Mouse (Mus musculus): ENCODE results near the gene Nktr. TPM values are rescaled to one million over a fixed set of nuclear protein-coding genes. Genes with fewer than 3 reads are reported as not detected.

The Nktr gene
- total and polyA plus RNA-seq, 3 experiments: 32.4 to 70.7 (median 34.3) TPM

GRCm38 (mm10) chr9:121744051-121744450 is 25.1 kb downstream of the Nktr start:
- Histone ChIP-seq H3K27ac (ENCODE audit: control insufficient read depth, low read depth, low read length) (no peak overlapping the region), H3K27me3 (ENCODE audit: control insufficient read depth in 1 of 2, insufficient read depth in 2 of 2, low read length in 2 of 2) (no peaks in the 10 kb centered on the region), H3K9ac (ENCODE audit: control insufficient read depth, low read depth, low read length, poor library complexity, severe bottlenecking) (no peak overlapping the region), H3K9me3 (replicated peaks; ENCODE audit: insufficient read depth, low read length) (no peaks in the 10 kb centered on the region), H3K36me3 (ENCODE audit: control insufficient read depth in 1 of 2, insufficient read depth in 2 of 2, low read length in 2 of 2) (peaks cover 0 to 36% of the 10 kb centered on the region in 2 experiments; a peak in 2 of 4 replicates), H3K4me3 (ENCODE audit: control insufficient read depth in 1 of 2, insufficient read depth in 1 of 2, low read depth in 2 of 2, low read length in 2 of 2) (no peak overlapping the region), H3K4me1 (ENCODE audit: control insufficient read depth in 1 of 2, insufficient read depth in 2 of 2, low read length in 2 of 2) (no peaks in the 10 kb centered on the region), H3K79me2 (ENCODE audit: control insufficient read depth, insufficient read depth, low read length, poor library complexity) (no peaks in the 10 kb centered on the region)
- TF ChIP-seq E2F4 (IDR thresholded peaks at IDR 0.05; ENCODE audit: borderline replicate concordance, low read depth, low read length): no peak
- no peak for TF ChIP-seq ZNF384 (IDR thresholded peaks at IDR 0.05; ENCODE audit: low read depth, low read length)
- no peak for TF ChIP-seq UBTF (IDR thresholded peaks at IDR 0.05; ENCODE audit: borderline replicate concordance, insufficient read depth, low read depth, low read length)
- TF ChIP-seq POLR2AphosphoS5 (IDR thresholded peaks at IDR 0.05; ENCODE audit: borderline replicate concordance, low read depth, low read length): no peak
- TF ChIP-seq MYB (IDR thresholded peaks at IDR 0.05; ENCODE audit: low read depth, low read length): no peak
- TF ChIP-seq SIN3A (IDR thresholded peaks at IDR 0.05; ENCODE audit: low read length): no peak
- TF ChIP-seq RAD21 (IDR thresholded peaks at IDR 0.05; ENCODE audit: low read depth, low read length): no peak
- no peak for TF ChIP-seq ELF1 (IDR thresholded peaks at IDR 0.05; ENCODE audit: low read depth, low read length)
- TF ChIP-seq ZMIZ1 (IDR thresholded peaks at IDR 0.05; ENCODE audit: low read depth, low read length): no peak
- TF ChIP-seq GABPA (IDR thresholded peaks at IDR 0.05; ENCODE audit: low read depth, low read length): no peak
- TF ChIP-seq POLR2AphosphoS2 (IDR thresholded peaks at IDR 0.05; ENCODE audit: low read length): no peak
- TF ChIP-seq MAFK (IDR thresholded peaks at IDR 0.05; ENCODE audit: borderline replicate concordance, low read depth, low read length): no peak
- TF ChIP-seq GATA1 (IDR thresholded peaks at IDR 0.05; ENCODE audit: low read depth, low read length): no peak
- TF ChIP-seq ZKSCAN1 (IDR thresholded peaks at IDR 0.05; ENCODE audit: low read depth, low read length): no peak
- no peak for TF ChIP-seq CHD1 (IDR thresholded peaks at IDR 0.05; ENCODE audit: low read depth, low read length)
- DNase-seq (ENCODE audit: low read depth, low spot score): peak; percentile 22

GRCm38 (mm10) chr9:121752774-121753173 is 33.8 kb downstream of the Nktr start:
- Histone ChIP-seq H3K9ac (ENCODE audit: control insufficient read depth, low read depth, low read length, poor library complexity, severe bottlenecking) (no peak overlapping the region), H3K79me2 (ENCODE audit: control insufficient read depth, insufficient read depth, low read length, poor library complexity) (no peaks in the 10 kb centered on the region), H3K4me3 (ENCODE audit: control insufficient read depth in 1 of 2, insufficient read depth in 1 of 2, low read depth in 2 of 2, low read length in 2 of 2) (no peak overlapping the region), H3K27me3 (ENCODE audit: control insufficient read depth in 1 of 2, insufficient read depth in 2 of 2, low read length in 2 of 2) (no peaks in the 10 kb centered on the region), H3K4me1 (ENCODE audit: control insufficient read depth in 1 of 2, insufficient read depth in 2 of 2, low read length in 2 of 2) (no peaks in the 10 kb centered on the region), H3K9me3 (replicated peaks; ENCODE audit: insufficient read depth, low read length) (no peaks in the 10 kb centered on the region), H3K27ac (ENCODE audit: control insufficient read depth, low read depth, low read length) (no peak overlapping the region), H3K36me3 (ENCODE audit: control insufficient read depth in 1 of 2, insufficient read depth in 2 of 2, low read length in 2 of 2) (peaks cover 0 to 27% of the 10 kb centered on the region in 2 experiments; a peak in 2 of 4 replicates)
- DNase-seq (ENCODE audit: low read depth, low spot score): no peak
- TF ChIP-seq BHLHE40 (IDR thresholded peaks at IDR 0.05; ENCODE audit: borderline replicate concordance, low read depth, low read length) (no peak), SIN3A (IDR thresholded peaks at IDR 0.05; ENCODE audit: low read length) (no peak), UBTF (IDR thresholded peaks at IDR 0.05; ENCODE audit: borderline replicate concordance, insufficient read depth, low read depth, low read length) (no peak), MXI1 (IDR thresholded peaks at IDR 0.05; ENCODE audit: low read depth, low read length) (no peak), ZC3H11A (IDR thresholded peaks at IDR 0.05; ENCODE audit: low read depth, low read length) (no peak), USF1 (IDR thresholded peaks at IDR 0.05; ENCODE audit: low read depth, low read length) (no peak), JUND (IDR thresholded peaks at IDR 0.05; ENCODE audit: low read depth, low read length) (no peak), POLR2AphosphoS2 (IDR thresholded peaks at IDR 0.05; ENCODE audit: low read length) (no peak), NRF1 (IDR thresholded peaks at IDR 0.05; ENCODE audit: insufficient read depth, low read depth, low read length, poor library complexity, severe bottlenecking) (no peak), NELFE (IDR thresholded peaks at IDR 0.05; ENCODE audit: low read depth, low read length) (no peak), HCFC1 (IDR thresholded peaks at IDR 0.05; ENCODE audit: low read depth, low read length) (no peak), E2F4 (IDR thresholded peaks at IDR 0.05; ENCODE audit: borderline replicate concordance, low read depth, low read length) (no peak), TBP (IDR thresholded peaks at IDR 0.05; ENCODE audit: low read depth, low read length) (no peak), CTCF (IDR thresholded peaks at IDR 0.05 in 2 of 3, conservative IDR thresholded peaks at IDR 0.05 in 1 of 3; ENCODE audit: control insufficient read depth in 1 of 3, insufficient read depth in 1 of 3, low read depth in 2 of 3, low read length in 3 of 3, poor library complexity in 1 of 3, severe bottlenecking in 1 of 3) (no peak), MEF2A (IDR thresholded peaks at IDR 0.05; ENCODE audit: extremely low read depth, insufficient replicate concordance, low read depth, low read length, poor library complexity, severe bottlenecking) (no peak)

All from MEL (cell line).